Mouse (Mus musculus) kidney, postnatal 0 days (tissue): Measurements from ENCODE around the gene Rpl18. TPM values are rescaled to one million over a fixed set of nuclear protein-coding genes. Genes with fewer than 3 reads are reported as not detected.
A peak's percentile ranks its signal among the peaks of the same experiment; 100 is the strongest.

Experiments
- ATAC-seq: fragments of 200-750 bp; cut with Nextera tagmentation; replicated peaks from 2 replicates; pipeline ENCODE4 v1.8.0; 2017; ENCODE audit warnings: low read depth, moderate number of reproducible peaks, moderate TSS enrichment, moderate library complexity; ENCODE audit not compliant: low FRiP score
- DNase-seq: peaks from one replicate; pipeline ENCODE4 v3.0.0-alpha.2; 2016; ENCODE audit warnings: low spot score
- H3K27ac ChIP-seq: fragments of 300-500 bp; sonication (generic); 2 replicates; pipeline ENCODE4 v1.5.1; 2014; ENCODE audit warnings: mild to moderate bottlenecking
- H3K27me3 ChIP-seq: fragments of 300-500 bp; sonication (generic); 2 replicates; pipeline ENCODE4 v1.6.1; 2014; ENCODE audit warnings: low read length, mixed read lengths; ENCODE audit not compliant: insufficient read depth
- H3K36me3 ChIP-seq: fragments of 300-500 bp; sonication (generic); 2 replicates; pipeline ENCODE4 v1.6.1; 2014; ENCODE audit warnings: low read length, mixed read lengths; ENCODE audit not compliant: insufficient read depth
- H3K4me1 ChIP-seq: fragments of 300-500 bp; sonication (generic); replicated peaks from 2 replicates; pipeline ENCODE4 v1.6.1; 2014; ENCODE audit warnings: antibody characterized with exemption, low read length, mixed read lengths; ENCODE audit not compliant: insufficient read depth
- H3K4me2 ChIP-seq: fragments of 300-500 bp; sonication (generic); 2 replicates; pipeline ENCODE4 v1.6.1; 2014; ENCODE audit warnings: mild to moderate bottlenecking, low read length, moderate library complexity, mixed read lengths
- H3K4me3 ChIP-seq: fragments of 300-500 bp; sonication (generic); replicated peaks from 2 replicates; pipeline ENCODE4 v1.5.1; 2014; ENCODE audit warnings: low read depth, low read length
- H3K9ac ChIP-seq: fragments of 300-500 bp; sonication (generic); 2 replicates; pipeline ENCODE4 v1.6.1; 2014; ENCODE audit warnings: low read depth, low read length
- H3K9me3 ChIP-seq: fragments of 300-500 bp; sonication (generic); replicated peaks from 2 replicates; pipeline ENCODE4 v1.6.1; 2016; ENCODE audit warnings: low read length, inconsistent platforms, mixed read lengths
- CTCF ChIP-seq: IDR thresholded peaks from 2 replicates; pipeline ENCODE4 v1.5.1; 2016; ENCODE audit warnings: antibody characterized with exemption, low read depth, mild to moderate bottlenecking, moderate library complexity
- WGBS: fragments of 180-500 bp; shearing (Covaris S2); extraction: QIAGEN DNeasy Blood & Tissue Kit; methylation state at CpG from one replicate; pipeline ENCODE4 v1.1.7; 2014; 5-methylcytosine and 5-hydroxymethylcytosine counted together
- polyA plus RNA-seq: library from polyadenylated mRNA; unstranded; fragments of >200 nt; fragmentation: Nextera tagmentation; extraction: Ambion mirVana; gene quantifications from 2 replicates; pipeline ENCODE4 v1.2.1, GENCODE M21; 2015

Gene Rpl18
- polyA plus RNA-seq, 1 experiment from 2014 or later = 1,142 TPM

DNA sequence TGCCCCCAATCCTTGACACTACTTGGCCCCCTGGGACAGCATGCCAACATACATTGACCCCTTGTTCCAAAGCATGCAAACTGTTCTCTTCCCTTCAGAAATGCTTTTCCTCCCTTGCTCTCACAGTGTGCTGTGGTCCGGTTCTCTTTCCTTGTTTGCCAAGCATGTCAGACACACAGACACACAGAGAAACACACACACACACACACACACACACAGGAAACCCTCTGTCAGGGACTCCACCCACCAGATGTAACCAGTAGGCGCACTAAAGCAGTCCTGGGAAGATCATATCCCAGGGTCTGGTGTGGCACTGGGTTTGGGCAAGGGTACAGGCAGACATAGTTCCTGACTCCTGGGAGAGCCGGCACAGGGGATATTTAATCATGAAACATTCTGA, 28.4 kb upstream of the Rpl18 start:
- peaks cover 16% of the 10 kb centered on the region for H3K4me1 ChIP-seq
- no peak overlapping the region for H3K27ac ChIP-seq
- no peaks in the 10 kb centered on the region for H3K9me3 ChIP-seq
- no peak overlapping the region for H3K4me2 ChIP-seq
- no peaks in the 10 kb centered on the region for H3K36me3 ChIP-seq
- no peak for ATAC-seq
- TF ChIP-seq CTCF = no peak
- H3K9ac ChIP-seq = no peak overlapping the region
- no peaks in the 10 kb centered on the region for H3K27me3 ChIP-seq
- no peak overlapping the region for H3K4me3 ChIP-seq
- 68% methylated on average over 3 of the region's 3 CpGs for WGBS
- no peak for DNase-seq

DNA sequence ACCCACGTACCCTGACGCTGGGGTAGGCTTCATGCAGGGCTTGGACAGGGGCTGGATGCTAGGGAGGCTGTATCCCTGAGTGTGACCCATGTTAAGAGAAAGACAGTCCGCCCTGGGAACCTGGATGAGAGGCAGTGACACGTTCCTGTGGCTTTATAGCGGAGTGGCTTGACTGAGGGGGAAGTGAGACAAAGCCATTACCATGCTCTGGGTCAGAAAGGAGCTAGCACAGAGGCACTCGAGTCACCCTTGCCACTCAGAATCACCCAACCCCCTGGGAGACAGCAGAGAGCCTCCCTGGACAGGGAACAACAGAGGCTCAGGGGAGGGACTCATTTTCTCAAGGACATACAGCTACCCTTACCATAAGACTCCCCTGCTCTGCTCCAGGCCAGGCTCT, 26.2 kb upstream of the Rpl18 start:
- no peak for TF ChIP-seq CTCF
- Histone ChIP-seq H3K4me1 (0 out of 2 replicates have a peak, but pooled peaks cover 8% of the 10 kb centered on the region), H3K4me2 (no peak overlapping the region), H3K27me3 (no peaks in the 10 kb centered on the region), H3K36me3 (no peaks in the 10 kb centered on the region), H3K9ac (no peak overlapping the region), H3K27ac (no peak overlapping the region), H3K9me3 (no peaks in the 10 kb centered on the region), H3K4me3 (no peak overlapping the region)
- DNase-seq = no peak
- WGBS = 44% methylated on average over 6 of the region's 6 CpGs
- ATAC-seq = no peak

DNA sequence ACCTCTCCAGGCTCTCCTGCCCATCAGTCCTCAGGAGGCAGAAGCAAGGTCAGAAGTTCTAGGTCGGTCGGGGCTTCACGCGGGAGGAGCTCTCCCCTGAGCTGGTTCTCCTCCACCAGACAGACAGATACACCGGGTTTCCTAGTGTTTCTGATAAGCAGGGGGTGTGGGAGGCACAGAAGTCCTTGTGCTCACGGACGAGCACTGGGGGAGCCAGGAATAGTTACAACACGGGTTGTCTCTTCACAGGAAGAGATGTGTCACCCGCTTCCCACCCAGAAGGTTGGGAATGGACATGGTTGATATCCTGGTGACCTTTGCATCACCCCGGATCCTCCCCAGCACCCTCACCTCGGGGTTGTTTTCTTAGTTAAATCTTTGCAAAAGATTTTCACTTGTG, 25.5 kb upstream of the Rpl18 start:
- 0 out of 2 replicates have a peak, but pooled peaks cover 8% of the 10 kb centered on the region for H3K4me1 ChIP-seq
- TF ChIP-seq CTCF = no peak
- no peaks in the 10 kb centered on the region for H3K27me3 ChIP-seq
- no peak for ATAC-seq
- WGBS = 29% methylated on average over 11 of the region's 11 CpGs
- H3K4me2 ChIP-seq = no peak overlapping the region
- H3K36me3 ChIP-seq = no peaks in the 10 kb centered on the region
- no peak for DNase-seq
- no peak overlapping the region for H3K4me3 ChIP-seq
- no peak overlapping the region for H3K27ac ChIP-seq
- no peaks in the 10 kb centered on the region for H3K9me3 ChIP-seq
- 0 out of 2 replicates have a peak overlapping the region, but pooled peaks have one; percentile 20 for H3K9ac ChIP-seq

DNA sequence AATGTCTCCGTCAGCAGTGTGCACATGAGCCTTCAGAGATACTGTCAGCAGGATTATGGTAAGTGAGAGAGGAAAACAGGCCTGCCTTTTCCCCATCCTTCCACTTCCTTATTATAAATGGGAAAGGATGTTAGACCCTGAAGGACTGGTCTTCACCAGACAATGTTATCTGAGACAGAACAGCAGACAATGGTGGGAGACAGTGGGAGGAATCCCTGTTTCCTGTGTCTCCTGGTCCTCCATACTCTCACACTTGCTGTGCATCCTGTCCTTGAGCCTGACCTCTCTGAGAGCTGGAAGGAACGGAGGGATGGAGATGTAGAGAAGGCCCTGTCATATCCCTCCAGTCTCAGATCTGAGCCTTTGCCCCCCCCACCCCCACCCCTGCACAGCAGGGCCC, 22.9 kb upstream of the Rpl18 start:
- H3K4me3 ChIP-seq = no peak overlapping the region
- DNase-seq (no peak), ATAC-seq (no peak)
- 62% methylated on average over 2 of the region's 2 CpGs for WGBS
- H3K27ac ChIP-seq = no peak overlapping the region
- no peaks in the 10 kb centered on the region for H3K36me3 ChIP-seq
- H3K4me2 ChIP-seq = no peak overlapping the region
- H3K9ac ChIP-seq = no peak overlapping the region
- no peak for TF ChIP-seq CTCF
- 0 out of 2 replicates have a peak, but pooled peaks cover 3% of the 10 kb centered on the region for H3K4me1 ChIP-seq
- no peaks in the 10 kb centered on the region for H3K27me3 ChIP-seq
- H3K9me3 ChIP-seq = no peaks in the 10 kb centered on the region

DNA sequence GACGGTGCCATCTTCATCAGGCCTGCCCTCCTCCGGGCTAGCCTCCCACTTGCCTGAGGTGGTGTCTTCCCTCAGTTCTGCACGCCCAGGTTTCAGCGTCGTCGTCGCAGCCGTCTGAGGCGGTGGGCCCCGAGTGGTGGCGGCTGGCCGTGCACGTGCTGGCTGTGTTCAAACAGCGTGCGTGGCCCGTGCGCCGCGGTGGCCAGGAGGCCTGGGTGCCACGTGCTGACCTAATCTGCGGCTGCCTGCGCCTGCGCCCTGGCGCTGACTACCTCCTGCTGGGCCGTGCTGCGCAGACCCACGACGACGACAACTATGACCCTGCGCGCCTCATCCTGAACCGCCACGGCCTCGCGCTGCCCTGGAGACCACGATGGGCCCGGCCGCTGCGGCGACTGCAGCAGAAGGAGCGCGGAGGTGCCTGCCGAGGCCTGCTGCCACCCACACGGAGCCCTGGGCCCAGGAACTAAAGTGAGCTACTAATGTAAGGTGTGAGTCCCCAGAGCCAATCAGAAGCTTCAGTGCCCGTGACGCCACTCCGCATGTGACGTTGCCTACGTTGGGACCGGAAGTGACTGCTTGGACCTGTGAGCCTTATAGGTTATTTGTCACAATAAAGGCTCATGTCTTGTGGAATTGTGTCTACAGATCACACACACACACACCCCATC, 21.2 kb upstream of the Rpl18 start, which contains the start of gene Sec1:
Gene Sec1, minus strand, starts transcription at position 482 of the 671 bp plus-strand sequence.
- no peak for ATAC-seq
- 92% methylated on average over 50 of the region's 50 CpGs for WGBS

DNA sequence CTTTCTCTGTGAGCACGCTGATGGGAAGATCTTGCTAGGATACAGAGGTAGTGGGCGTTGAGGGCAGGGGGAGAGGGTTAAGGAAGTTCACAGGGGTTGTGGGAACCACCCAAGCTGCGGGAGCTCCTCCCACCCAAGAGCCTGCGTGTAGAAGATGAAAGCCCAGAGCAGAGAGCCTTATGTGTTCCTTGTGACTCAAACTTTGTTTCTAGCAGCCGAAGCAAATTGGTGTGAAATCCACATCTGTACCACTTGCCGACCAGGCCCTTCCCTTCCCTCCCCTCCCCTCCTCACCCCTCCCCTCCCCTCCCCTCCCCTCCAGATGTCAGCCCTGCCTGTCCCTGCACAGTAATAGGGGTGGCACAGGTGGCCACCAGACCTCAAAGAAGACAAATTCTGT, 20.2 kb upstream of the Rpl18 start:
- Histone ChIP-seq H3K9ac (no peak overlapping the region), H3K9me3 (no peaks in the 10 kb centered on the region), H3K4me1 (peaks cover 3% of the 10 kb centered on the region), H3K4me3 (no peak overlapping the region), H3K27me3 (peaks cover 11% of the 10 kb centered on the region), H3K36me3 (no peaks in the 10 kb centered on the region), H3K4me2 (no peak overlapping the region), H3K27ac (no peak overlapping the region)
- 11% methylated on average over 6 of the region's 6 CpGs for WGBS
- DNase-seq (no peak), ATAC-seq (no peak)
- TF ChIP-seq CTCF = no peak

More for the DNA sequence above, 21.2 kb upstream of the Rpl18 start, which contains the start of gene Sec1:
- no peaks in the 10 kb centered on the region for H3K9me3 ChIP-seq
- no peak within 1 kb of the TSS for H3K4me3 ChIP-seq
- no peak within 1 kb of the TSS for H3K4me2 ChIP-seq
- no peak within 1 kb of the TSS for H3K9ac ChIP-seq
- no peak for DNase-seq
- no peak for TF ChIP-seq CTCF
- H3K27me3 ChIP-seq = peaks cover 5% of the 10 kb centered on the region; the same call in 1 of the 2 replicates
- no peaks in the 10 kb centered on the region for H3K36me3 ChIP-seq
- H3K27ac ChIP-seq = no peak within 1 kb of the TSS
- 0 out of 2 replicates have a peak, but pooled peaks cover 3% of the 10 kb centered on the region for H3K4me1 ChIP-seq
